Mouse (Mus musculus): ENCODE results near the gene Flot2. TPM values are rescaled to one million over a fixed set of nuclear protein-coding genes. Genes with fewer than 3 reads are reported as not detected.

Flot2 gene
- 35.3 and 36.6 TPM in 2 replicates for polyA plus RNA-seq (2012; rRNA removed)

GRCm38 (mm10) chr11:78037831-78038752 lies at the start of gene Flot2:
TSS of gene Flot2 (plus strand) at chr11:78037931.
- no peak for TF ChIP-seq CTCF (IDR thresholded peaks at IDR 0.05; ENCODE audit: control insufficient read depth, insufficient read depth, insufficient replicate concordance, low read depth, low read length)
- TF ChIP-seq POLR2A (IDR thresholded peaks at IDR 0.05; ENCODE audit: control insufficient read depth, low read depth, low read length): peak; percentile 25; the same call in 1 of the 2 replicates
- Histone ChIP-seq H3K27me3 (ENCODE audit: control insufficient read depth, insufficient read depth, low read length) (no peaks in the 10 kb centered on the region), H3K27ac (ENCODE audit: control insufficient read depth, insufficient read depth, low read depth, low read length) (peak within 1 kb of the TSS; percentile 61; the same call in 1 of the 2 replicates), H3K4me3 (ENCODE audit: control insufficient read depth, low read depth, low read length) (peak within 1 kb of the TSS; percentile 87), H3K4me1 (ENCODE audit: control insufficient read depth, insufficient read depth, low read length) (peaks cover 8% of the 10 kb centered on the region), H3K36me3 (ENCODE audit: control insufficient read depth, insufficient read depth, low read length) (no peaks in the 10 kb centered on the region)

- H3K4me3 ChIP-seq (ENCODE audit: control insufficient read depth, low read depth, low read length): no peak overlapping the region
- no peaks in the 10 kb centered on the region; the same call in 1 of the 2 replicates for H3K36me3 ChIP-seq (ENCODE audit: control insufficient read depth, insufficient read depth, low read length)
- TF ChIP-seq POLR2A (IDR thresholded peaks at IDR 0.05; ENCODE audit: control insufficient read depth, low read depth, low read length) (no peak), CTCF (IDR thresholded peaks at IDR 0.05; ENCODE audit: control insufficient read depth, insufficient read depth, insufficient replicate concordance, low read depth, low read length) (no peak)
- H3K27me3 ChIP-seq (ENCODE audit: control insufficient read depth, insufficient read depth, low read length): no peaks in the 10 kb centered on the region
- peaks cover 5% of the 10 kb centered on the region for H3K4me1 ChIP-seq (ENCODE audit: control insufficient read depth, insufficient read depth, low read length)
- no peak overlapping the region for H3K27ac ChIP-seq (ENCODE audit: control insufficient read depth, insufficient read depth, low read depth, low read length)
Observed at GRCm38 (mm10) chr11:77989071-77989690, 48.5 kb upstream of the Flot2 start.

- H3K4me3 ChIP-seq (ENCODE audit: control insufficient read depth, low read depth, low read length): no peak overlapping the region
- H3K4me1 ChIP-seq (ENCODE audit: control insufficient read depth, insufficient read depth, low read length): no peaks in the 10 kb centered on the region
- H3K27me3 ChIP-seq (ENCODE audit: control insufficient read depth, insufficient read depth, low read length): no peaks in the 10 kb centered on the region
- TF ChIP-seq POLR2A (IDR thresholded peaks at IDR 0.05; ENCODE audit: control insufficient read depth, low read depth, low read length): no peak
- TF ChIP-seq CTCF (IDR thresholded peaks at IDR 0.05; ENCODE audit: control insufficient read depth, insufficient read depth, insufficient replicate concordance, low read depth, low read length): no peak
- H3K36me3 ChIP-seq (ENCODE audit: control insufficient read depth, insufficient read depth, low read length): no peaks in the 10 kb centered on the region; the same call in 1 of the 2 replicates
- no peak overlapping the region for H3K27ac ChIP-seq (ENCODE audit: control insufficient read depth, insufficient read depth, low read depth, low read length)
Observed at GRCm38 (mm10) chr11:77995556-77995955, 42.2 kb upstream of the Flot2 start.

GRCm38 (mm10) chr11:78006446-78006845 lies 31.3 kb upstream of the Flot2 start:
- no peaks in the 10 kb centered on the region for H3K27me3 ChIP-seq (ENCODE audit: control insufficient read depth, insufficient read depth, low read length)
- peaks cover 5% of the 10 kb centered on the region for H3K36me3 ChIP-seq (ENCODE audit: control insufficient read depth, insufficient read depth, low read length)
- peaks cover 5% of the 10 kb centered on the region for H3K4me1 ChIP-seq (ENCODE audit: control insufficient read depth, insufficient read depth, low read length)
- H3K4me3 ChIP-seq (ENCODE audit: control insufficient read depth, low read depth, low read length): peak overlapping the region; percentile 40
- H3K27ac ChIP-seq (ENCODE audit: control insufficient read depth, insufficient read depth, low read depth, low read length): no peak overlapping the region
- TF ChIP-seq CTCF (IDR thresholded peaks at IDR 0.05; ENCODE audit: control insufficient read depth, insufficient read depth, insufficient replicate concordance, low read depth, low read length) (no peak), POLR2A (IDR thresholded peaks at IDR 0.05; ENCODE audit: control insufficient read depth, low read depth, low read length) (no peak)

GRCm38 (mm10) chr11:78019676-78020075 lies 18.1 kb upstream of the Flot2 start:
- no peak overlapping the region for H3K4me3 ChIP-seq (ENCODE audit: control insufficient read depth, low read depth, low read length)
- peak; percentile 28; the same call in 1 of the 2 replicates for TF ChIP-seq CTCF (IDR thresholded peaks at IDR 0.05; ENCODE audit: control insufficient read depth, insufficient read depth, insufficient replicate concordance, low read depth, low read length)
- no peak for TF ChIP-seq POLR2A (IDR thresholded peaks at IDR 0.05; ENCODE audit: control insufficient read depth, low read depth, low read length)
- no peak overlapping the region for H3K27ac ChIP-seq (ENCODE audit: control insufficient read depth, insufficient read depth, low read depth, low read length)
- H3K4me1 ChIP-seq (ENCODE audit: control insufficient read depth, insufficient read depth, low read length): peaks cover 5% of the 10 kb centered on the region
- peaks cover 5% of the 10 kb centered on the region for H3K36me3 ChIP-seq (ENCODE audit: control insufficient read depth, insufficient read depth, low read length)
- H3K27me3 ChIP-seq (ENCODE audit: control insufficient read depth, insufficient read depth, low read length): no peaks in the 10 kb centered on the region

- peaks cover 6% of the 10 kb centered on the region for H3K36me3 ChIP-seq (ENCODE audit: control insufficient read depth, insufficient read depth, low read length)
- H3K27me3 ChIP-seq (ENCODE audit: control insufficient read depth, insufficient read depth, low read length): no peaks in the 10 kb centered on the region
- H3K27ac ChIP-seq (ENCODE audit: control insufficient read depth, insufficient read depth, low read depth, low read length): no peak overlapping the region
- no peak for TF ChIP-seq POLR2A (IDR thresholded peaks at IDR 0.05; ENCODE audit: control insufficient read depth, low read depth, low read length)
- TF ChIP-seq CTCF (IDR thresholded peaks at IDR 0.05; ENCODE audit: control insufficient read depth, insufficient read depth, insufficient replicate concordance, low read depth, low read length): no peak; the same call in 1 of the 2 replicates
- H3K4me1 ChIP-seq (ENCODE audit: control insufficient read depth, insufficient read depth, low read length): peaks cover 5% of the 10 kb centered on the region
- no peak overlapping the region for H3K4me3 ChIP-seq (ENCODE audit: control insufficient read depth, low read depth, low read length)
Observed at GRCm38 (mm10) chr11:78023607-78024006, 14.1 kb upstream of the Flot2 start.

GRCm38 (mm10) chr11:78029240-78029639 lies 8.5 kb upstream of the Flot2 start:
- Histone ChIP-seq H3K36me3 (ENCODE audit: control insufficient read depth, insufficient read depth, low read length) (peaks cover 2% of the 10 kb centered on the region), H3K4me1 (ENCODE audit: control insufficient read depth, insufficient read depth, low read length) (peaks cover 8% of the 10 kb centered on the region), H3K4me3 (ENCODE audit: control insufficient read depth, low read depth, low read length) (no peak overlapping the region), H3K27me3 (ENCODE audit: control insufficient read depth, insufficient read depth, low read length) (no peaks in the 10 kb centered on the region), H3K27ac (ENCODE audit: control insufficient read depth, insufficient read depth, low read depth, low read length) (no peak overlapping the region)
- TF ChIP-seq POLR2A (IDR thresholded peaks at IDR 0.05; ENCODE audit: control insufficient read depth, low read depth, low read length): no peak
- TF ChIP-seq CTCF (IDR thresholded peaks at IDR 0.05; ENCODE audit: control insufficient read depth, insufficient read depth, insufficient replicate concordance, low read depth, low read length): no peak

All from testis, adult 2 months (tissue).